Mouse (Mus musculus) heart, postnatal 25 days (tissue): ENCODE measurements around the gene Arid1b. TPM values are rescaled to one million over a fixed set of nuclear protein-coding genes. Genes with fewer than 3 reads are reported as not detected.

ENCODE experiments used
- DNase-seq: peaks from one replicate; pipeline ENCODE4 v3.0.0; 2022; ENCODE audit warnings: low spot score
- intact Hi-C: fragments of 180-260 bp; cut with DNase I; formaldehyde crosslinking; loops from one replicate; pipeline ENCODE4 v1.15.1; 2025
- total RNA-seq, 2 experiments: library from RNA; stranded (reverse); gene quantifications; 2 replicates each; pipeline ENCODE4 v1.2.3; 2021

Gene Arid1b
- total RNA-seq, 2 experiments from 2014 or later, result 28.2 to 32.0 TPM

DNA sequence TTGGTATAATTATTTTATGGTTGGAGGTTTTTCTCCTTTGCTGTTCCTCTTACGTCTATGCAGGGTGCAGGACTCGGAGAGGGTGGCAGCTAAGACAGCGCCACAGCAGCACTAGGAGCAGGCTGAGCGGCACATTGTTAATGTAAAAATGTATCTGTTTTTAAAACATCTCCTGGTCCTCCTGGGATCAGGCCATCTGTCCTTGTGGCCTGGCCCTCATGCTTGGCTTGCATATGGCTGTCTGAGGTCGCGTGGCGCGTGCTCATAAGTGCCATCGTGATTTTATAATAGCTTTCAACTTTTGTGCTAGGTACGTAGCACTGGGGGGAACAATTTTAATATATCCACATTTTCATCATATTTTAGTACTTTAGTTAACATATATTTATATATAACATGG lies 201.9 kb downstream of the Arid1b start:
- no peak for DNase-seq
- intact Hi-C loops, result no loop called here

DNA sequence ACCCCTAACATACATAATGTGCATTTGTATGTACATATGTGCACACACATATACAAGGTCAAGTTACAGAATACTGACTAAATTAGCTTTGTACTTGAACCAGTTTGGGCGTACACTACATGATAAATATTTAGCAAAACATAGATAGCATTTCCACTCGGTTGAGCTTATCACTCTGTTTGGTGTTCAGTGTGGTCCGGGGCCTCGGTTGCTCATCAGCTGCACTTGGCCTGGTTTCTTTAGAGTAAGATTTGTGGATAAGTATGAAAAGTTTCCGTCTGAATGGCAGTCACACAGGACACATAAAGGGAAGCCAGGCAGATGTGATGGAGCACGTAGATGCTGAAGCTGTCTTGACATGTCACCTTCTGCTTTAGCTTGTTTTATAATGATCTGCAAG lies 202.4 kb downstream of the Arid1b start:
- intact Hi-C loops, result no loop called here
- DNase-seq, result no peak

DNA sequence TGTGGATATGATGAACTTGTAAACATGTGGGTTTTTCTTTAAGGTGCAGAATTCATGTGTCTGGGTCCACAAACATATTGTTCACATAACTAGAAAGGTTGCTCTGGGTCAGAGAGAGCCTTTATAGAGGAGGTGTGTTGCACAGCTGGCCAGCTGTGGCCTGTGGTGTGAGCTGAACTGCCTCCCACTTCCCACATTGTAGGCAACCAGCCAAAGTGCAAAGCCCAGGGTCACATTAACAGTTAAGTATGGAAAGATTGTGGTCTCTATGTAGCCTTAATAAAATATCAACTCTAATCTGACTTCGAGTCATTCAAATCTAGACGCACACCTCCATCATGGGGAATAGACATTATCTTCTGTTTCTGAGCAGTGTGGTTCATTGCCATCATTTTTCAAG lies 203.0 kb downstream of the Arid1b start:
- intact Hi-C loops, result no loop called here

DNA sequence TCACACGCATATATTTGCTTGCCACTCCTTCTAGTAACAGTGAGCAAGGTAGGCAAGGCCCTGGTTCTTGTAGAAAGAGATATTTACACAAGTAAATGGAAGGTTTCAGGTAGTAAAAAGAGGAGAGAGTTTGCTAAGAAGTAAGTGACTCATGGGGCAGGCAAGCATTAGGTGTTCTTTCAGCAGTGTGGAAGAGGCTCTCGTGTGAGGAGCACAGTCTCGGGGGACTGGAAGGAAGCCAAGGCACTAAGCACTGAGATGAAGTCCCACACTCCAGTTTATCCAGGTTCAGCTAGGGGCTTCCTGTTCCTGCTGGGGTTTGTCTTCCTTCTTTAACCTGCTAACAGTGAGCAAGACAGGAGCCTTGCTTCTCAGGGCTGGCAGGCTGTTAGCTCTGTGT lies 203.6 kb downstream of the Arid1b start:
- intact Hi-C loops, result loop anchor here (2.0 kb wide), 1 partner anchor 199 kb away; no protein-coding TSS in a partner anchor
- DNase-seq, result no peak

More for the DNA sequence above, 203.0 kb downstream of the Arid1b start:
- DNase-seq, result no peak

DNA sequence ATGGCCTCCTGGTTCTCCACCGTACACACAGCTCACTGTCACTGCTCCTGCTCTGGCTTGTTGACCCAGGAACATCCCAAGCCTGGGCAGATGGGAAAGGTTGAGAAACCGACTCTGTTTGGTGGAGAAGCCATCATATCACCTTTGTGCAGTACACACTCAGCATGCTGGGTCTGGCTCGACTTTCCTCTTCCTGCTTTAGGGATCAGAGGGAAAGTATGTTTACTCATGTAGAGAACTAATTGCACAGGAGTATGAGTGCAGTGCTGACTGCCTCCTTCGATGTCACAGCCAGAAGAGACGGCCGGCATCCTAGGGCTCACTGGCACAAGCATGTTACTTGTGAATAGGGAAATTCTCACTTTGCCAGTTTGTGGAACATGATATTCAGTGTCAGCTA lies 204.1 kb downstream of the Arid1b start:
- intact Hi-C loops, result loop anchor here (2.0 kb wide), 1 partner anchor 199 kb away; no protein-coding TSS in a partner anchor
- DNase-seq, result no peak

DNA sequence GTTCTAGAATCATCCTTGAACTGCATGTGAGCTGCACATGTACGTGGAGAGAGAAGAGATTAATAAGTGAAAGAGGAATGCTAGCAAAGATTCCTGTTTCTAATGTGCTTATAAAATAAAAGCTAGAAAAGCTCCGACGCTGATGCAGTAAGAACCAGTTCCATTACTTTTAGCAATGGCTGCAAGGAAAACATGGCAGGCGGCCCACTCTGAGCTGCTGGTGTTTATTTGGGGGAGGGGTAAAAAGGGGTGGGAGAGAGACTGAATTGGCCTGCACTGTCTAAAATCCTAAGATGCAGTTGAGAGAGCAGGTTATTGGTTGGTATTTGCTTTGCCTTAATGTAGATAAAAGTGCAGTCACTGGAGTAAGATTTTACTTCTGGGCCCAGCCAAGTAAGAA lies 204.7 kb downstream of the Arid1b start:
- intact Hi-C loops, result loop anchor here (2.0 kb wide), 1 partner anchor 198 kb away; no protein-coding TSS in a partner anchor
- DNase-seq, result no peak

DNA sequence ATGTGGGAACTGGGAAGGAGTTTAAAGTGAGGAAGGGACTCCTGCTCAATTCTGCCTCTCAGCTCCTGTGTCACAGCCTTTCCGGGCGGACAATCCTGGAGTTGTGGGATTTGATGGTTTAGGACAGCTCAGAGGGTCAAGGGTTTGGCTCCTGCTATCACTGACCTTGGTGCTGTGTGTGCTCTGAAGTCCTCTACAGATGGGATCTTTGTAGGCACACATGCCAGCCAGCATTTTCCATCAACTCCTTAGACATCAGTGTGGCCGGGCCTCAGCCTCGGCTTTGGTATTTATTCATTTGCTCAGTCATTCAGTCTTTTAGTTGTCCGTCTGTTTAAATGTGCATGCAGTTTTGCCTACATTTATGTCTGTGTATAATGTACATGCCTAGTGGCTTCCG lies 206.5 kb downstream of the Arid1b start:
- DNase-seq, result no peak
- intact Hi-C loops, result loop anchor here (5.0 to 10.0 kb wide), 3 partner anchors 122 to 426 kb away; no protein-coding TSS in a partner anchor

DNA sequence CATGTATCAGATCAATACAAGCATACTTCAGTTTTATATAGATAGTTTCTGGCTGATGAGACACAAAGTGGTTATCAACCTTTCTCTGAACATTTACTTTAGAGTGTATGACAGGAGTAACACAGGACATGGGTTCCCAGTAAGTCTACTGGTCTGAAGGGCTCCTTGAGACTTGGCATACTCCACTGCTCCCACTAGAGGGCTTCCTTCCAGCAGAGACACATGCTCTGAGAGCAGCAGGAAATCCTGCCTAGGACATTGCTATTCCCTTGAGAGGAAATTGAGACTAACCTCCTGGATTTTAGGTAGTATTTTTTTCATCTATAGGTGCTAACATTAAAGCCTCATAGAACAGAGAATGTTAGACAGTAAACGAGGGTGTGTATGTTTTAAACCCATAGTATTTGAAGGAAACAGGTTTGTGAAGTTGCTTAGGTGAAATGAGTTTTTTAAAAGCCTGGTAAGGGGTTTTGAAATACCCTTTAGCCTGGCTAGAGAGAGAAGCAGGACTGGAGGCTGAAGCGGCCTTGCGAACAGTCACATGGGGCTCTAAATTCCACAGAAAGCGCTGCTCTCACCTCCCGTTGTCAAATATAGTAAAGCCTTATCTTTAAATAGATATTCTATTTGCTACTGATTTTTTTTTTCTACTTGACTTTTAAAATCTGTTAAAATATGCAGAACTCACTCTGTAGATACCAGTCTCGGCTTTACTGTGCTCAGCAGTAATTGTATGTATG lies 207.9 kb downstream of the Arid1b start:
- intact Hi-C loops, result loop anchor here (5.0 to 10.0 kb wide), 3 partner anchors 120 to 427 kb away; no protein-coding TSS in a partner anchor
- DNase-seq, result peak; percentile 29

DNA sequence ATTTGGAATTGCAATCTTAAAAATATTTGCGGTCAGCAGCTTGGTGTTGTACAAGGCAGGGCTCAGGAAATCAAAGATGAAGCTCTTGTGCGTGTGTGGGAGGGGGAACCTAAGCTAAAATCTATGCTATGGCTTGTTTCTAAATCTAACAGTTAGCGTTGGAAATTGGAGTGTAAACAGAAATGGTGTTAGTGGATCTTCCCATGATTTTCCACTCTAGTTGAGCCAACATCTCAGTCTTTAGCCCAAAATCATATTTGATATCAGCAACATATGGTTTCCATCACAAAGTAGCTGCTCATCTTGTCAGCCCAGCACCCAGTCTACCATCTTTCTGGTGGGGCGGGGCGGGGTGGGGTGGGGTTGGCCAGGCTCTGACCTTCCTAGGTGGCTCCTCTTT lies 208.6 kb downstream of the Arid1b start:
- intact Hi-C loops, result loop anchor here (5.0 to 10.0 kb wide), 3 partner anchors 120 to 428 kb away; no protein-coding TSS in a partner anchor
- no peak for DNase-seq

DNA sequence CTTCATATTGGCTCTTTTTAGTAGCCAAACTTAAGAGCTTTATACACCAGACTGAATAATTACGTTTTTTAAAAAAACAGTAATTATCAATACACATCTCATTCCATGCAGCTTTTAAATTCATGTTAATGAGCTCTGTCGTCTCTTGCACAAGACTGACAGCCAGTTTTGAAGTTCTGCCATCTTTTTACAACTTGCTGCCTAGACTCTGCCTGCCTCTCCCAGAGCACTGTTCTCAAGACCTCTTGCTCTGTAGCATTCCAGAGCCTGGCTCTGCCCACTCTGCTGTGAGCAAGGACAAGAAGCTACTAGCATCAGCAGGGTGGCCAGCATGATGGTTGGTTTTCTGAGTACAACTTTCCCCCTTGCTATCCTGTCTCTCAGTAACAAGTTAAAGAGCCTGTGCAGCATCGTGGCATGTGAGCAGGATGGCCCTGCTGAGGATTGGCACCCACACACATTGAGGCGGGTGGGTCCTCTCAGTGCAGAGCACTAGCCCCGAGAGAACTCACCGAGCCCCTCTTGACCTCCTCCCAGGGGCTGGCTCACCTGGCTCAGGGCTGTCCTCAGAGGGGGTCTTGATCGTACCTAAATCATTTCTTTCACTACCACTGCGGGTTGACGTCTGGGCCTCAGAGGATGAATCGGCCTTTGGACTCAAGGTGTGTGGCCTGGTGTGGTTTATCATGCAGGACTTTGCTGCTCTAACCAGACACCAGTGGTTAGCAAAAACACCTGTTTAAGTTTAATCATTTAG lies 209.4 kb downstream of the Arid1b start:
- no peak for DNase-seq
- intact Hi-C loops, result loop anchor here (5.0 to 10.0 kb wide), 3 partner anchors 119 to 429 kb away; no protein-coding TSS in a partner anchor

DNA sequence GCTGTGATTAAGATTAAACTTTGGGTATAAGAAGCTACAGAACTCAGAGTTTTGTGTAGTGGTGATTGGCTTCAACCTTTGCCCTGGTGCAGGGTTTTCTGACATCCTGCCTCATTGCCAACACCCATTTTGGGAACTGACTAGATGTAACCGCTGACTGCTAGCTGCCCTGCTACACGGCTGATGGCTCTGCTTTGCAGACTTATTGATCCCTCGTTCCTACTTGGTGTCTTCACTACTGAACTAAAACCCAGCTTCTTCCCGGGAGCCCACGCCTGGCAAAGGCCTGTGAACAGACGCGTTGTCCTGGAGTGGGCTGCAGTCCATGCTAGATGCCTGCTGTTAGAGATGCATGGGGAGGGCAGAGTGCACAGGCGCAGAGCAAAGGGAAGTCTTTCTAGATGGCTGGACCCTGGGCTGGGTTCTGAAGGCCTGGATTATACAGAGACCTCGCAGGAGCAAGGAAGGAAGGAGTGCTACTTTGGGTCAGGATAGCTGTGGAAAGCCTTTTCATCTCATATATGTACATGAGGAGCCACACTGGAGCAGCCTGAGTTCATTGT lies 210.1 kb downstream of the Arid1b start:
- intact Hi-C loops, result loop anchor here (5.0 to 10.0 kb wide), 3 partner anchors 118 to 429 kb away; no protein-coding TSS in a partner anchor
- no peak for DNase-seq

DNA sequence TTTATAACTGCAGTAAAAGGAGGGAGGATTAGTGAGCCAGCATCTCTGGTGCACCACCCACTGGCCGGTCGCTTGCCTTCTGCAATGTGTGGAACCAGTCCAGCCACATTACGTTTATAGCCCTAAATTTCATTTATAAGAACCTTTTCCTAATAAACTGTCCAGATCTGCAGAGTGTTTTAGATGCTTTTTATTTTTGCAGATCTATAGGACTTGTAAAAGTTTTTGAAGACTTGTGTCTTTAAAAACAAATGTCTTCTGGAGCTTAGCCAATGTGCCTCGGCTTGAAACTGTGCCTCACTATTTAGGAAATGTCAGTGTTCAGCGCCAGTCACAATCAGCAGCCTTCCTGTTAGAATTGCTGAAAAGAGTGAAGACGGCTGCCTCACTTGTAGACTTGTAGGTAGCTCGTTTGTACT lies 211.0 kb downstream of the Arid1b start:
- DNase-seq, result no peak
- intact Hi-C loops, result loop anchor here (5.0 to 10.0 kb wide), 2 partner anchors 42 to 430 kb away; no protein-coding TSS in a partner anchor

DNA sequence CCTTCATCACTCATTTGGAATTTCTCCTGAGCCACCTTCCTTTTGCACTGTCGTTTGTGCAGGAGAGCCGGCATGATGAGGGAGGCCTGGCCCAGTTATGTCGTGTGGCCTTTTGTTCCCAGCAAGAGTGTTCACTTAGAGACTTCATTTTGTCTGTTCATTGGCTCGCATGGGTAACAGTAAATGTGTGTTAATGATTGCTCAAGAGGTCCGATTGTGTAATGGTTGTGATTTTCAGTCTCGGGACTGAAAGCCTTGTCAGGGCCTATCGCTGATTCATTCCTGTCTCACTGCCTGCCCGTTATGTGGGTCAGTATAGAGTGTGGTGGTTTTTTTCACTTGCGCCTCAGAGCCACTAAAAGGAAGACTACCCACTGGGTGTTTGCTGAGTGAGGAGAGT lies 212.6 kb downstream of the Arid1b start:
- no peak for DNase-seq
- intact Hi-C loops, result loop anchor here (5.0 to 10.0 kb wide), 2 partner anchors 41 to 432 kb away; no protein-coding TSS in a partner anchor

DNA sequence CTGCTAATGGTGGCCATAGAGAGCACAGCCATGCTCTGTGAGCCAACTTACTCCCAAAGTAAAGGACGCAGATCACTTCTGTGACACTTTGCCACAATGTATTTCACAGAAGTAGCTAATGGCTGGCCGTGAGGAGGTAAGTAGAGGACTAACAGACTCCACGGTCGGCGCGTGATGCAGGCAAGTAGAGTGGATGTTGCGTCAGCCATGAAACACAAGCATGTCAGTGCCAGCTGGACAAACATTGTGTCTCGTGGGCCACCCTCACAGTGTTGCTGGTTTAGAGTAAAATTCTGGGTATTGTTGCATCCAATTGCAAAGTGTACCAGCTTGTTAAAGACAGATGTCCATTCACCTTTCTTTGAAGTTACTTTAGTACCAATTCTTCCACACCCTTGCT lies 213.7 kb downstream of the Arid1b start:
- intact Hi-C loops, result loop anchor here (5.0 to 10.0 kb wide), 2 partner anchors 39 to 433 kb away; no protein-coding TSS in a partner anchor

DNA sequence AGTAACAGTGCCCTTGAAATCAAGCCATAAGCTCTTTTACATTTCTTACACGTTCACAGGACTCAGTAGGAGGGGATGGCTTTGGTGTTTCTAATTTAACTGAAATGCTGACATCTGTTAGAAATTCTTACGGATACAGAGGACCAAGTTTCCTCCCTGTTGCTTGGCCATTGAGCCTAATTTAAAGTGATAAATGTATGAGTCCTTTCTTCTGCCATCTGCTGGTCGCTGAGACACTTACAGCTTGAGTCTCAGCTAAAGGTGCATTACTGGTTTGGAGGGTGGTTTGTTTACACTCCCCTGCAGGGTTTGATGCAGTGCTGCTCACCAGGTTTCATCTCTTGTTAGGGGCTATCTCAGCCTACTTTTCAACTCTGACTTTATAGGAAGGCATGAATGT lies 214.2 kb downstream of the Arid1b start:
- DNase-seq, result no peak
- intact Hi-C loops, result loop anchor here (5.0 to 10.0 kb wide), 2 partner anchors 39 to 434 kb away; no protein-coding TSS in a partner anchor

More for the DNA sequence above, 213.7 kb downstream of the Arid1b start:
- no peak for DNase-seq

DNA sequence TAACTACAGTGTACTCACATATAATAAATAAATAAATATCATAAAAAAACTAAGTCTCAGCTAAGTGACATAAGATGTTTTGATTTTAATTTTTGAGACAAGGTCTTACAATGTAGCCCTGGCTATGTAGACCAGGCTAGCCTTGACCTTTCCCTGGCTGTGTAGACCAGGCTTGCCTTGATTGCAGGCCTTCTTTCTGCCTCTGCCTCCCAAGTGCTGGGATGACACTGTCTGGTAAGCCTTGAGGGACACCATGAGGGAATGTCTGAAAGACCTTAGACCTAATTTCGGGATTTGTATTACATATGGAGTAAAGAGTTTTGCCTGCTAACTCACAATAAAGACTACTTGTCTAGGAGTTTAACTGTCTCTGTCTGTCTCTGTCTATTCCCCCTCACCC lies 214.9 kb downstream of the Arid1b start:
- DNase-seq, result no peak
- intact Hi-C loops, result loop anchor here (5.0 to 10.0 kb wide), 2 partner anchors 38 to 434 kb away; no protein-coding TSS in a partner anchor

DNA sequence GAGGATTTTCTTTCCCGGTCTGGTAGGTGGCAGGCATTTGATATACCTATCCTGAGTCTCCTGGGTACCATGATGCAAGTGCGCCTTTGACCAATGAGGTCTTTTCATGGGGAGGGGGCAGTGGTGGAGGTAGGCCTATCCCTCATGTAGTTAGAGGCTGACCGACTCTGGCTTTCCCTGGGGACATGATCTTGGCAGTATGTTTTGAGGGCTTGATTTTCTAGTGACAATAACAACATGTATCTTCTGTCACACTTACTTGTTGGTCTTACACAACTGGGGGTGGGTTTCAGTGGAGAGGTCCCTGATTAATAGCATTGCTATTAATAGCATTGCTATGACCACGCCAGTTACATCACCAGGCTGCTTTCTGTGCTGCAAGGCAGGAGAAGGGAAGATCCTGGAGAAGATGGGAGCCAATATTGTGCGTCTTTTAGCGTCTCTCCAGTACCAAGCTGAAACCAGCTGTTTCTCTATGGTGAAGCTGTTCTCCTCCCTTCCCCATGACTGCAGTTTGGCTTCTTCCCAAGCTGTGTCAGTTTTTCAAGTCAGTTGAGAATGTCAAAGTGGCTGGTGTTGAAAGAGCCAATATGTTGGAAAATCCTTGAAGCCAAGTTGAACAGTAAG lies 216.1 kb downstream of the Arid1b start:
- intact Hi-C loops, result no loop called here

DNA sequence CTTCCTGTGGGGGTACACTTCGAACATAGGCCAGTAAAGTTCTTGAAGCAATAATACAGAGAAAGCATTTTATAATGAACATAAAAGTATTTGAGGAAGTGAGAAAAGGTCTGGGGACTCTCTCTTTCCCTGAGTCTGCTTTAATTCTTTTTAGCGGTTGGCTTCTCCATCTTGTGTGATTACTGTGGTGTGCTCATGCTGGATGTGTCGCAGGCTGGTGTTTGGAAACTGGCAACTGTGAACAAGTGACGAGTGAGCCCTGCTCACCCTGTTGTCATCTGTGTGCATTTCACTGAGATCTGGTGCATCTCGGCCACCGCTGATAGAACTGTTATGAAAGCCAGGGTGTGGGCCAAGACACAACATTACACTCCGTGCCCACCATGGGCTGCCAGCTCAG lies 216.8 kb downstream of the Arid1b start:
- intact Hi-C loops, result no loop called here
- no peak for DNase-seq

More for the DNA sequence above, 216.1 kb downstream of the Arid1b start:
- DNase-seq, result no peak

DNA sequence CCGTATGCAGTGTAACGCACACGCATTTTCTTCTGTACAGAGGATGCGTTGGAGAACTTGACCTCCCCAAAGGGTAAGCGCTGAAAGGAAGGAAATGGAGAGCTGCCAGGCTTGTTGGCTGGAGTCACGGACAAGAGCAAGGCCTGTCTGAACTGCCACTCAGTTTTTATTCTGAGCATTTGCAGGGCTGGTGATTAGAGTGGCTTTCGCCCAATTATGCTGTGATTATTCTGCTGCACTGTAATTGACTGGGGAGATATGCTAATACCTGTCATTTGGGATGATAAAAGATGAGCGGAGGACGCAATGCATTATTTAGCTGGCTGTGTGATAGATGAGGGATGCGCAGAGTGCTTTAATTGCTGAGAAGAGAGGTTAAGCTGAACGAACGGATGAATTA lies 218.0 kb downstream of the Arid1b start:
- DNase-seq, result no peak
- intact Hi-C loops, result no loop called here

DNA sequence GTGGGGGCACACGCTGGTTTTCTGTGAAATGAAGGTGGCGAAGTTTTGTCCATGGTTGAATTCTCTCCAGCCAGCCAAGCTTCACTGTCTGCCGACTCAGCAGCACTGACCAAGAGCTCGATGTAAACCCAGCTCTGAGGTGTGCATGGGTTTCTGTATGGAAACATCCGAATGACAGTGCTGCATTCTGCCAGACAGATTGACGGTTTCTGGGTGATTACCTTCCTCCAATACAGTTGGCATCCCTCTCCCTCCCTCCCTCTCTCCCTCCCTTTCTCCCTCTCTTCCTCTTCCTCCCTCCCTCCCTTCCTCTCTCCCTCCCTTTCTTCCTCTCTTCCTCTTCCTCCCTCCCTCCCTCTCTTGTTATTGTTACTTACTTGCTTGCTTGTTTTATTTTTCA lies 219.3 kb downstream of the Arid1b start:
- intact Hi-C loops, result no loop called here
- no peak for DNase-seq
